Mouse (Mus musculus) cerebellum, adult 9-11 months (tissue): ENCODE measurements around the gene Fam49a.
"Not testable (repeated sequence)": the region's sequence is repeated elsewhere in the genome, so short reads cannot be mapped to it uniquely, and the experiment has no call there.

ENCODE experiments used
- DNase-seq: peaks from one replicate; pipeline ENCODE4 v3.0.0; 2022

Fam49a gene

DNA sequence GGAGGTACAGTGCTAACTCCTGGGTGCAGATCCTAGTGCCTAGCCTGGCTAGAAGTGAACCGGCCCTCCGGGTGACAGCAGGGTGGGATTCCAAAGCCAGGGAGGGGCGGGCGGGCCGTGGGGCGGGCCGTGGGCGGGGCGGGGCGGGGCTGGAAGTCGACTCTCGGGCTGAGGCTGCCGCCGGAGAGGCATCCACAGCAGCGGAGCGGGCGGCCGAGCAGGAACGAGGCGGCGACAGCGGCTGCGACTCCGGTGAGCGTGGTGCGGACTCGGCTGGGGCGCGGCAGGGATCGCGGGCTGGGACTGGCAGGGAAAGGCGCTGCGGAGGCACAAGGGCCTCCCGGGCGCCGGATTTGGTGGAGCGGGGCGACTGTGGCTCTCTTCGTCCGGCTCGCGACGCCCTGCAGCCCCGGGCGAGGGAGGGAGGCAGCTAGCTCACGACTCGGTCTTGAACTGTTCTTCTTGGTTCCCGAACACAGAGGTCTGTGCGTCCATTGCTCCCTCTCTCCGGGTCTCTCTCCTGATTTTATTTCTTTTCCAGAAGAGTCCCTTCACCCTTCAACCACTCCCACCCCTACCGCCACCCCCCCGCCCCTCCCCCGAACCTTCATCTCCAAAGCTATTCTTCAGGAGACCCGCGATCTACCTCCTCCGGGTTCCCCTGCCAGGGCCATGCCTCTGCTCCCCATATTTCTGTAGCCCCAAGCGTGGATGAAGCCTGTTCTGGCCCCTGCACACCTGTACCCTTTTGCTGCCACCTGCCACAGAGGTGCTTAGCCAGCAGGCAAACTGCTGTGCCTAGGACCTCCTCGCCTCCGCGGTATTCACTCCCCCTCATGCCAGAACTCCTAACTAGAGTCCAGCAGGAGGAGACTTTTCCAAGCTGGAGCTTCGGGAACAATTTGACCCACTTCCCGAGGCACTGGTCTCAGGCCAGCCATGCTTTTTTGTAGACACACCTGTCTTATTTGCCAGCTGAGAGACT, at the start of gene Fam49a:
Fam49a (plus strand) TSS at position 153 of the 985 bp plus-strand sequence.
- DNase-seq: peak; percentile 72

DNA sequence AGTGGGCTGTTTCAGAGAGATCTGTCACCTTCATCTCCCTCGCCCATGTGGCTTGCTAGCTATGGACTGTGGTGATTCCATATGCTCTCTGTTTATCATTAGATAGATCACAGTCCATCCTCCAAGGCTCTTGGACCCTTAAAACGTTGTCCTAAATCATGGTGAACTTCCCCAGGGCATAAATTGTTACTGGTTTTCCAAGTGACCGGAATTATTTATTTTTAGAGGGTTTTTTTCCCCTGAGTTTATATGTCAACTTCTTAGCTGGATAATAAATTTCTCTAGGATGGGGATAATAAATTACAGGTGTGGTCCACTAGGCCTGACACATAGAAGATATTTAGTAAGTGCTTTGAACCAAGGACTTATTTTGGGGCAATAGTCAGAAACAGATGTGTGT, 48.4 kb upstream of the Fam49a start:
- no peak for DNase-seq

DNA sequence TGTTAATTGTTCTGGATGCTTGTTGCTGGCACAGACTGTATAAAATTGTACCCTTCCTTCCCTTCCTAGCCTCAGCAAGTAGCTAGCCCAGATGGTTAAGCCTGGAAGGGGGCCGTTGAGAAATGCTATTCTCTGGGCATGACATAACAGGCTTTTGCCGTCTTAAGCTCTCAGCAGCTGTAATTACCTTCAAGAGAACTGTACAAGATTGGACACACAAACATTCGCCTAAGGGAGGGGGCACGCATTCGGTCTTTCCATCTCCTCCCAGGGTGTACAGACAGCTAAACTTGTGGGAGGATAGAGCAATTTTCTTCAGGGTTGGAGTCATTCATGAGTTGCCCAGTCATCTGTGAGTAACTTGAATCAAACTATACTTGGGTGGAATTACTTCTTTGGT, 43.0 kb upstream of the Fam49a start:
- no peak for DNase-seq

DNA sequence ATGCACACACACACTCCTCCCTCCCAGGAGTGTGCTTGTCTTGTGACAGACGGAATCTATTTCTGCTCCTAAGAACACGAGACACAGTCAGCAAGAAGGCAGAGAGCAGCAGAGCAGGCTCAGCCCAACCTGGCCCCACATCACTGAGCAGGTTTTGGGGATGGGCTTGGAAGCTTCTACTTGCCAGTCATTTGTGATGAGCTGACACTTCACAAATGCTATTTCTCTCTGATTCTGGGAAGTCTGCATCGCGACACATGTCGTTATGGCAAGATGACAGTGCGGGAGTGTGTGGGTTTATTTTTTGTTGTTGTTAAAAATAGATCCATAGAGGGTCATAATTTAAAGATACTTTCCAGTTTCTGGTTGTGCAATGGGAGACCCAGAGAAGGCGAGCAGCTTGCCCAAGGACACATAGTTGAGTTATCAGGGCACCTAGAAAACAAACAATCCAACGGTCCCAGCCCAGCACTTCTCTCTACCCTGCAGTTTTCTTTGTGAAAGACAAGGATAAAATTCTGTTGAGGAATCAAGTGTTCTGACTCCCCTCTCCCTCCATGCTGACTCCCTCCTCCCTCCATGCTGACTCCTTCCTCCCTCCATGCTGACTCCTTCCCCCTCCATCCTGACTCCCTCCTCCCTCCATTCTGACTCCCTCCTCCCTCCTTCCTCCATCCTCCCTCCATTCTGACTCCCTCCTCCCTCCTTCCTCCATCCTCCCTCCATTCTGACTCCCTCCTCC, 41.0 kb upstream of the Fam49a start:
- no peak for DNase-seq

DNA sequence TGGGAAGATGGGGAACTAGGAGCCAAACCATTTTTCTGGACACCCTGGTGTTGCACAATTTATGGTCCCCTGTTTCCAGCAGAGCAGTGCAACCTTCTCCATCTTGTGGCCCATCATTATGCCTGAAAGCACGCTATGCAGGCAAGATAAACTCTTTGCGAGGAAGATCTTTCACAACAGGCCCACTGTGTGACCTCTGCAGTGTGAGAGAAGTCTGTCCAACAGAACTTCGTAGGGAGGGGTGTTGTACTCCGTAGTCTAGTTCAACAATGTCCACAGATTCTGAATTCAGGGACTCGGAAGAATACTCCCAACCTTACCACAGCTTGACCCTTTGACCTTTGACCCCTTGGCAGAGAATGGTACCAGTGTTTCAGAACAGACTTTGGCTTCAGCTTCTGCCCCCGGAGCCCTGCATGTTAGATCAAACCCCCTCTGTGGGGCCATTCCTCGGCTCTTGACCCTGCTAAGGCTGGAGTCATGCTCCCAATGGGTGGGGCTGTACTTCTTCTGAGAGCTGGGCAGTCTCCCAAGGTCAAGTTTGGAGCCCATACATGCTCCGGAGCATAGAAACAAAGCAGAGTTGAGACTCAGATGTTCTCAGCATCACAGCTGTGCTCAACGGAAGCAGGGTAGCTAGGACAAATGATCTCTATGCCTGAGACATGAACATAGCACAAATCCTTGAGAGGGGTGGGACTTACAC, 39.2 kb upstream of the Fam49a start:
- no peak for DNase-seq

DNA sequence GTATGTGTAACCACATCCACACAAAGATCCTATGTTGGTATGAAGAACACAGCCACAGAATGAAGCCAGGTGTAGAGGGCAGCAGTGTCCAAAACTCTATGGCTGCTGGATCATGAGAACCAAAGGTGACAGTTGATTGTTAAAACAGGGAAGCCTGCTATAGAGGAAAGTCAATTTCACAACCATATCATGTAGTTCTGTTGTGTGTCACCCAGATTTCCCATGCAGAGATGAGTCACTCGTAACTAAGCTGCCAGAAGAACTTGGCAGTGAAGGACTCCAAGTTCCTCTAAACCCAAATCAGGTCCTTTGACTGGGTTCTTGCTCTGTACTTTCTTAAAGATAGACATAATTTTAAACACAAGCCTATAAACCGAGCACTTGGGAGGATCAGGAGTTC, 38.6 kb upstream of the Fam49a start:
- no peak for DNase-seq

DNA sequence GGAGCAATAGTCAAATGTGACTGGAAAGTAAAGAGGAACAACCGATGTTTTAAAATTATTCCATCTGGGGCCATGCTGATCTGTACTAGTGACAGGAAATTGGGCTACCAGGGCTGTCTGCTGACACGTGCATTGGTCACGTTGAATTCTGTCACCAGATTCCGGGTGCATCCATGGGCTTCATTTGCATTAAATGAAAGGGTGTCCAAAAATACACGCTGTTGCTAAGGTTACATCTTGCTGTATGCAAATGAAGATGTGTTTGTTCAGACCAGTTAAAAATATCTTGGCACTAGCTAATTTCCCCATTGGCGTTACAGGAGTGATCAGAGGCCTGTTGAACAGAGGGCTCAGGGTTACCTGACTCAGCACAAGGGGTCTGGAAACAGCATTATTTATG, 36.2 kb upstream of the Fam49a start:
- no peak for DNase-seq

DNA sequence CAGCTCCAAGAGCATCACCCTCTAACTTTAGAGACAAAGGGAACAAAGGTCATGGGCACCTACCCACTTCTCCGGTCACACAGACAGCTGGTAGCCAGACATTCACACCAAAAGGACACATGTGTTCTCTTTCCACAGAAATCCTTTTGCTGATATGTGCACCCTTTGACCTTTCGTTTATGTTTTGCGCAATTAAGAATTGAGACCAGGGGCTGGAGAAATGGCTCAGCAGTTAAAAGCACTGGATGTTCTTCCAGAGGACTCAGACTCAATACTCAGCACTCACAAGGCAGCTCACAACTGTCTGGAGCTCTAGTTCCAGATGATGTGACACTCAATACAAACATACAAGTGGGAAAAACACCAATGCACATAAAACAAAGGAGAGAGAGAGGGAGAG, 34.3 kb upstream of the Fam49a start:
- no peak for DNase-seq

DNA sequence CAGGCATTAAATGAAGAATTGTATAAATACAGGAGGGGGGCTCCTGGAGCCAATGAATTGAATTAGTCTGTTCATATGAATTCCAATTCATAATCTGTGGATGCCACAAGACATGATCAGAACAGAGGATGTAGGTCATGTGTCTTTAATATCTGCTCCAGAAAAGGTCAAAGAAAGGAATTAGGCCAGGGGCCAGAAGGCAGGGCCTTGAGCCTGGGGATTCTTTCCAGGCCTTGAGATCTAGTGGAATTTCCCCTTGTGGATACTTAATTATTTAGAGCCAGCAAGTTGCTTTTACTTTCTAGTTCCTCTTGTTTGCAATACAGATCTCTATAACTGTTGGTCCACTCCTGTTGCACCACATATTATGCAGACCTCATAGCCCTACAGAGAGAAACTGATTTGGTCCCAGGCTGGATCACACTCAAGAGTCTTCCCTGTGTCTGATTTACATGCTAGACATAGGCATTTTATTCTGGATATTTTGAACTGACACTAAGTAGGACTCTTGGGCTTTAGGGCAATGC, 31.8 kb upstream of the Fam49a start:
- no peak for DNase-seq

DNA sequence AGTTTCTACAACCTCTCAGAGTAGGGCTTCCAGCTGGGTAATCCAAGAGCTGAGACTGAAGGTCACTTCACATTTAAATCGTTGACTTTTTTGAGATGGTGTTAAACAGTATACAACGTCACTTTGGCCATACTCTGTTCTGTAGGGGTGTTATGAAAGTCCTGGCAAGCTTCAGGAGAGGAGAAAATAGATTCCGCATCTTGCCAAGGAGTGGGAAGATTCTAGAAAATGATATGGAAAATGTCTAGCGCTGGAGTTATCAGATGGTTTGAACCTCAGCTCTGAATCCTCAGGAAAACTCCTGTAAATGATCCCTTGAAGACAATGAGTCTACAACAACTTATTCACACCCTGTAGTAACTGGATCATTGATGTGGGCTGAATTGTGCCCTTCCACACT, 29.8 kb upstream of the Fam49a start:
- no peak for DNase-seq

DNA sequence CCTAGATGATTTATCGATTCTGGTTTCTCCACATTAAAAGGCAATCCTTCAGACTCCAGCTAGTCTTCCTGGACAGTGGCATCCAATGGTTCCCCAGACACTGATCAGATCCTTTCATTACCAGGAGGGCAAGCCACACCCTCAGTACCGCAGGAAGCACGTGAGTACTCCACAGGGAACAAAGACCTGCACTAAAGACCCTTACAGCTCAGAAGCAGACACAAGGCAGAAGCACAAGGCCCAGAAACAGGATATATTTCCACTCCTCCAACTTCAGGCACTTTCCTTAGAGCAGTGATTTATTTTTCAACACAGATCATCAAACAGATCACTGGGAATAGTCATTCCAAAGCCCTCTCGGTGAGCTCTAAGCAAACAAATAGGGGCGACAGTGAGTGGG, 25.0 kb upstream of the Fam49a start:
- DNase-seq: no peak

DNA sequence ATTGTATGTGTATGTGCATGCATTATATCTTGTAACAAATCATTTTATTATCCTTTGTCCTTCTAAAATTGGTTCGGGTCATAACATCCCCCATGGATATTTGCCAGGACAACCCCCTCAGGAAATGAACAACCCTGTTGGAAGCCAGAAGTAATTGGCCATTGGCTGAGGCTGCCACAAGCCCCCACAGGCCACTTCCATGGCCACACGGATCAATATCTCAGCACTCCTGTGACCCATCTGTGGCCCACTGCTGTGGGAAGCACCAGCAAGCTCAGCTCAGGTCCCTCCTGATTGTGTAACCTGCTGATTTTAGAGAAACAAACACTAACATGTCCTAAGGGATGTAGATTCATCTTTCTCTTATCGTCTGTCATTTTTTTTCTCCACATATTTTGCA, 22.4 kb upstream of the Fam49a start:
- DNase-seq: no peak

DNA sequence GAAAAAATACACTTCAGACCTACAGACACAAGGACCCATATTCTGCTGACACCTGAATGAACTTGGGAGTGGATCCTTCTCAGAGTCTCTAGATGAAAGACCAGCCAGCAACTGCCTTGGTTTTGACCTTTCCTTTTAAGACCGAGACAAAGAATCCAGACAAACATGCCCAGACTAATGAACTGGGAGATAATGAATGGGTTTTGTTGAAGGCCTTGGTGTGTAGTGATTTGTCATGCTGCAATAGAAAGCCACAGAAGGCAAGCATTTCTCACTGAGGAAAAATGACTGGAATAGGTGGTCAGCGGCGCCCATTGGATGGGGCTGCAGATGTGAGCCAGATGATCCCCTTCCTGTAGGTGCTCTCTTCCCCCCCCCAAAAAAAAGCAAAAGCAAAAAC, 18.8 kb upstream of the Fam49a start:
- DNase-seq: no peak

DNA sequence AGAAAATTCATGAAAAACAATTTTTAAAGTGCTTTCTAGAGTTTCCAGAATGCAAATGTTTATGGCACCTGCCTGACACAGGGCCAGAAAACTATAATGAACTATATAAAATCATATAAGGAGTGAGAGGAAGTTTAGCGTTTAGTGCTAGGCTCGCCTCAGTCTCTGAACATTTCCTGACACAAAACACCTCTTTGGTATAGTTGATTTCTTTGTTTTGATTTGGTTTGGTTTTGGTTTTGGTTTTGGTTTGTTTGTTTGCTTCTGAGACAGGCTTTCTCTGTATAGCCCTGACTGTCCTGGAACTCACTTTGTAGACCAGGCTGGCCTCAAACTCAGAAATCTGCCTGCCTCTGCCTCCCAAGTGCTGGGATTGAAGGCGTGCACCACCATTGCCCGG, 14.9 kb upstream of the Fam49a start:
- not testable (repeated sequence) for DNase-seq

DNA sequence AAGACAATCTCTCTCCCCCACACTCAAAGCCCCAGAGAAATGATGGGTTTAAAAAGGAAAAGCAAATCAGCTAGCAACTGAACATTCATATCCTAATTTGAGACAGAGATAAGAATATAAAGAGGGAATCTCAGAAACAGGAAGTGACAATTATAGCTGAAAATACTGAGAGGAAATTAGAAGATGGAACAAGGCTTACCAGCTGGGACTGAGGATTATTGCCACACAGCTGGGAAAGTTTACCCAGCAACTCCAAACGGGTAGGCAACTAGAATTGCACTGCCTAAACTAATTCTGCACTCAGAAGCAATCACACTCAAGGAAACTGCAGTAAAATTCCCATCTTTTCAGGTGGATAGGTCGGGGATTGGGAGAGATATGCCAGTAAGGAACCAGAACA, 12.4 kb upstream of the Fam49a start:
- DNase-seq: no peak

DNA sequence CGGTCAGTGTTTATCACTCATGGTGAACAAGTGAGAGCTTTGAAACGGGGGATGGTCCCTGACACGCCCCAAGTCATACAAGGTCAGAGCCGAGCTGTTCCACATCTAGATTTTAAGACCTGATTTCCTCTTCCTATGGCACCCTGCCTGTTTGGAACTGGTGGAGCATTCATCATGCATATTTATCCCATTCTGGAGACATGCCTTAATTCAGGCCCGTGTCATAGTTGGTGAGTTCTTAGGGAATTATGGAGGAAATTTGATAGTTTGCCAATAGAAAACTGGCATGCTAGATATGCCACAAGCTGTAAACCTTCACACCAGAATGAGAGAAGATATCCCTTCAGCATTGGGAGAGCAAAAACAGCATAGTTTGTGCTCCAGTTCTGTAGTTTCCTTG, 8.4 kb upstream of the Fam49a start:
- no peak for DNase-seq

DNA sequence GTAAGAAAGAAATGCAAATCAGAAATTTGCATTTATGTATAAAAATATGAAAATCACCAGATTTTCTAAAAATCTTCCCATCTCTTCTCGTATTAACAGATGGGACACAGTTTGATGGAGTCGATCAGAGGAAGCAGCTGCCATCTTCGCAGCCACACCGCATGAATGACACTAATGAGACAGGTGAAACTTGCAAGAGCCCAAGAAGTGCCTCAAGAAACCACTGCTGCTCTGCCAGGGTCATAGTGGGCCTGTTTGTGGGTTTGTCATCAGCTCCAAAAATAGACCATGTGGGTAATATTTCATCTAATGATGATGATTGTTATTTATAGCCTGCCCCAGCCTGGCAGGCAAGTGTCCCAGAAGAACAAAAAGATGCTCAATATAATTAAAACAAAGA, 7.8 kb upstream of the Fam49a start:
- no peak for DNase-seq

DNA sequence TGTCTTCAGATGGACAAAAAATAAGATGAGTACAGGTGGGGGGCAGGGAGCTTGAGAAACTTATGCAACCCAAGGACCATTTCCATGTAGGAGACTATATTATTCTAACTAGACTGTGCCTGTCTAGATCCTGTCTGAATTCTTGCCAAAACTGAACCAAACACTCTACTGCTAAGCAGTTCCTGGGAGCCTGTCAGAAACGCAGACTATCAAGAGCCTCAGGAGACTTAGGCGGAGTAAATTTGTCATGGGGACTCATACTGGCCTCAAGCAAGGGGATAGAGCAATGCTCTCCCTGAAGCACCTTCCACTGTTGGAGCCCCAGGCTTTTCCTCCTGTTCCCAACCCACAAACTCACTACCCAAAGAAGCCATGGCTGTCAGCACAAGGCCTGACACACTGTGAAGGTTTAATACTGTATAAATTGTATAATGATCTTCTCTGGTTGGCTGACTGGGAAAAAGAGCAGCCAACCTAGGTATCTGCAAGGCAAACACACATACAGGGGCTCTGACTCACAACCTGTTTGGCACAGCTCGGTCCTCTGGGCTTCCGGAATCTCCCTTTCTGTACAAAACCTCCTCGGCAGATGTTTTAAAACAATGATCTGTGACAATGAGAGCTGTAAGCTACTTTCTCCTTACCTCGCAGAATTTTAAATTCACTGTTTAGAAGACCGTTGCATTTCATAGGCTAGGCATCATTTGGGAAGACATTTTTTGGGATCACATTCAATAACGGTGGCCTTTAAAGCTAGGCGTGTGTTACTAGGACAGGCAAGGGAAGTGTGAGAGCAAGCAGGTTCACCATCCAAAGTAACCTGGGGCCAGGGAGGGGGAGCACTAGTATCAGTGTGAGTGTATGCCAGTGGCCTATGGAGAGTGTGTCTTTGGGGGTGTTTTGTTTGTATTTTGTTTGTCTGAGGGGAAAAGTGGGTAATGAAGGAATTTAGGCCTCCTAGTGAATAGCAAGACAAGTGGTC, 669 bp upstream of the Fam49a start:
- DNase-seq: no peak

DNA sequence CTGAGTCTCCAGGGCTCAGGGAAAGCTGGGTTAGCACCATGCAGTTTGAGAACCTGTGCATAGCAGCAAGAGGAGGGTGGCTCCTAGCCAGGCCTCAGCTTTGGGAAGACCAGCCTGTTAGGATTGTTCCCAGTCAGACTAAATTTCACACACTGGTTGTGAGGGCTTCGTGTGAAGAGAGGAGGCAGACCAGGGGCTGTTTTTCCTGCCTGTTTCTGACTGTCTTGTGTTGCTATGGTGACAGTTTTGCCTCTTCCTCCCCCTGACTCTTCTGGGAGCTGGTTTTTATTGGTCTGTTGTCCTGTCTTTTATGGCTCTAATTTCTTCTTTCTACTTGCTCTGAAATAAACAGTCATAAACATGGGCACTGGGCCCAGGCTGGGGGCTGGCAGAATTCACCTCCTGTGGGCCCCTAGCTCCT, 1.4 kb downstream of the Fam49a start:
- peak; percentile 43 for DNase-seq

DNA sequence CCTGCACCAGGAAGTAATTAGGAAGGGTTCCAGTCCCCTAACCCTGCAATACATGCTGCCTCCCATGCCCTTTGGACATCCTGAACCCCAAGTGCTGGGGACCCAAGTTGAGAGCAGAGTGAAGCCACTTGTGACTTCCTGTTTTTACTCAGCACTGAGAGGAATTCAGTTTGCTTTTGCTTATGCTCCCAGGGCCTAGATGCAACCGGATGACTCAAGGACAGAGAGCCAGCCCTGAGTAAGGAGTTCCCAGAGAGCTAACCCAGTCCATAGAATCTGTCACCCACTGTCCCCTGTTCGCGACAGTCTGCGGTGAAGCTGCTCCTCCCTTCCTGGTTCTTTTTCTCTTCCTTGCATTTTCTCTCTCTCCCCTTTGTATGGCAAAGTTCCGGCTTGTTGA, 2.2 kb downstream of the Fam49a start:
- DNase-seq: no peak

DNA sequence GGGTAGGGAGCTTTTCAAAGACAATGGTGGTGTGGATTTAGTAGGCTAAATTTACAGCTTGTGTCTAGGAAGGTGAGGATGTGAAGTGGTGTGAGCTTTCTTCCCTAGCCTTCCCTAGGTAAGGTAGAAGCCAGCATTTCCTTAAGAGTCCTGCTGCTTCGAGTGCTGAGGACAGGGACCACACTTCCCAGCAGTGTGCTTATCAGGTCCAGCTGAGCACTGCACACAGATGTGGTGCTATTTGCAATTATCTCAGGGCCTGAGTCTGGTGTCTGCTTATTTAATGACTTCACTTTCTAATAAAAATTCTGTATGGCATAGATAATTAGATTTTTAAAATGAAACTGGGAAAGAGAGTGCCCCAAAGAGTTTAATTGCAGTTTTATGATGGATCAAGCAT, 4.6 kb downstream of the Fam49a start:
- DNase-seq: no peak

DNA sequence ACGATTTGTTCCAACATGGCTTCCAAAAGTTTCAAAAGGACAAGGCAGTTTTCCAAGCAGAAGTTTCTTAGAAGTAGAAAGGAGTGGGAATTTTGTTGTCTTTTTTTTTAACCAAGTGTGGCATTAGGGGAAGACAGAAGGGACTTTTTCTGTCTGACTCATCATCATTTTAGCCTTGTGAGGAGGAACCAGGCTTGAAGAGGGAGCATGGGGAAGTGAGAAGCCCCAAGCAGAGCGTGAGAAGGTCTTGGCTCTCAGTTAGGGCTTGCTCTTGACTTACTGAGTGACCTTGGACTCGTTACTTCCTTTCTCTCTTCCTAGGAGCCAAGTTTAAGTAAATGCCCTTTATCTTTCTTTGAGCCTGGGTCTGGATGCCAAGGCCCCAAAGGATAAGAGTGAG, 8.6 kb downstream of the Fam49a start:
- no peak for DNase-seq
